Mouse (Mus musculus) adrenal gland, postnatal 25 days (tissue): ENCODE data around the gene Acer3. TPM values are rescaled to one million over a fixed set of nuclear protein-coding genes. Genes with fewer than 3 reads are reported as not detected.

ENCODE experiments used
- DNase-seq: peaks from one replicate; pipeline ENCODE4 v3.0.0; 2021; ENCODE audit warnings: mixed read lengths
- total RNA-seq: library from RNA; stranded (reverse); gene quantifications from 2 replicates; pipeline ENCODE4 v1.2.3, GENCODE M21; 2021

The Acer3 gene
- total RNA-seq, 1 experiment from 2014 or later: 20.0 TPM

- no peak for DNase-seq
Observed at GRCm38 (mm10) chr7:98332678-98333397, 11.8 kb upstream of the Acer3 start.

GRCm38 (mm10) chr7:98331932-98332331 is 10.9 kb upstream of the Acer3 start:
- no peak for DNase-seq

DNA sequence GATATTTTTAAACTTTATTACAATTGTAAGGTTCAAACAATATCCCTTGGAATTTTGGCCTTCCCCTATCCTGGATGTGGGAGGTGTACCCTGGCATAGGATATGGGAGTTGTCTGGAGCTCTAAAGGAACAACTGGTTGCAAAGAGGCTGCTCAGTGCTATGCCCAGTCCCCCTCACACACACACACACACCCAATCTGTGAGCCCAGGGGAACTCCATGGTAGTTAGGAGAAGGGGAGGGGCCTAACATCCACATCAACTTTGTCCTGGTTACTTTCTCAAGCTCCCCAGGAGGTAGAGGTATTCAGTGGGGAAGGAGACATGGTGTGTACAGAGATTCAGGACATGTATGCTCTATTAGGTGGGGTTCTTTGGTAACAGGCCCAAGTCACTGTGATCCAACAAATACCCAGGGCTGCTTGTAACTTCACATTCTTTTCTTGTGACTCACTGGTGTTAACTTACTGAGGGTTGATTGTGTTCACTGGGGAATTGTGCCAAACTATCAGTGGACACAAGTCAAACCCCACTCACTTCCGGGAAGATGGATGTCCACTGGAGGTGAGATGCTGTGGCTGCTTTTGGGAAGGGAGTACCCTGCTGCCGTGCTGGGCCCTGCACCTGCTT is 9.5 kb upstream of the Acer3 start:
- no peak for DNase-seq

DNA sequence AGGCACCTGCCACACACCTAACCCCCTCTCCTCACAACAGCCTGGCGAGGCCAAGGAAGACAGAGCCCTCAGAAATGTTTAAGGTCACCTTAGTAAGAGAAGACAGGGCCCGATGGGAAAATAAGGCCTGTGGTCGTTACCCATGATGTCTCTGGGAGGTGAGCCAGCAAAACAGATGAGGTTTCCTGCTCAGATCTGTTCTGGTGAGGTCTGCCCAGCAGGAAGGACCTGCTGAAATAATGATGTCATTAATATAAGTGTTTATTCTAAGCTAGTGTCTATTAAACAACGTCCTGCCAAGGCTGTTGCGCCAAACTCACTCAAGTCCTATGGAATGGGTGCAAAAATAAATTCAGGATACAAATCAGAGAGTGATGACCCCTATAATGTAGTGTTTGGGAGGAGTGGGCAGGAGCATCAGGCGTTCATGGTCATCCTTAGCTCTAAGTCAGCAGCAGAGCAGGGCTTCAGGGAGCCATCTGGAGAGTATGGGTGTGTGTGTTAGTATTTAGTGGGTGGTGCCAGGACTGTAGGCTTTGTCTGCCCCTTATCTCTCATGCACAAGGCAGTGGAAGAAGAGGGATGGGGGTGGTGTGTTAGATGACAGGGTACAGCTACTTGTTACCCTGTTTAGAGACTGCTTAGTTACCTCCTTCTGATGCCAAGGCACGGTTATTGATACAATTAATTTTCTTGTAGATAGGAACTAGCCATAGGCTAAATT is 8.8 kb upstream of the Acer3 start:
- no peak for DNase-seq

- DNase-seq: no peak
Observed at GRCm38 (mm10) chr7:98328311-98328710, 7.3 kb upstream of the Acer3 start.

DNA sequence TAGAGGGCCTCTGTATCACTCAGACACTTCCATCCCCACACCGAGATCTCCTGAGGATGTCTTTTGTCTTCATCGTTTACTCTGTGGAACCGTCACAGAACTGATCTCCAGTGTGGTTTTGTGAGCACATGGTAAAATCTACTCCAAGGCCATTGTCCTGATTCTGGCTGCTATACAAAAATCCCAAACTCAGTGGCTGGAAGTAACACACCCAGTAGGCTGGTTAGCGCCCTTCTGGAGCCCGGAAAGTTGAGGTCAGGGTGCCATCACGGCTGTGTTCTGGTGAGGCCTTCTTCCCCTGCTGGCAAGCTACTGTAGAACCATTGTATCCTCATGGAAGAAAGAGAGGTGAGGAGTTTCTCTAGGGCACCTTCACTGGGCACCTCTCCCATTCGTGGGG is 5.0 kb upstream of the Acer3 start:
- DNase-seq: no peak

GRCm38 (mm10) chr7:98324228-98324627 is 3.2 kb upstream of the Acer3 start:
- no peak for DNase-seq

GRCm38 (mm10) chr7:98323288-98324019 is 2.4 kb upstream of the Acer3 start:
- no peak for DNase-seq

GRCm38 (mm10) chr7:98322415-98322814 is 1.4 kb upstream of the Acer3 start:
- DNase-seq: no peak

- no peak for DNase-seq
Observed at GRCm38 (mm10) chr7:98320006-98320556, 927 bp downstream of the Acer3 start.

- peak; percentile 30 for DNase-seq
Observed at GRCm38 (mm10) chr7:98316568-98316967, 4.4 kb downstream of the Acer3 start.

GRCm38 (mm10) chr7:98315087-98315486 is 5.9 kb downstream of the Acer3 start:
- no peak for DNase-seq

GRCm38 (mm10) chr7:98312185-98312920 is 8.7 kb downstream of the Acer3 start:
- DNase-seq: no peak

DNA sequence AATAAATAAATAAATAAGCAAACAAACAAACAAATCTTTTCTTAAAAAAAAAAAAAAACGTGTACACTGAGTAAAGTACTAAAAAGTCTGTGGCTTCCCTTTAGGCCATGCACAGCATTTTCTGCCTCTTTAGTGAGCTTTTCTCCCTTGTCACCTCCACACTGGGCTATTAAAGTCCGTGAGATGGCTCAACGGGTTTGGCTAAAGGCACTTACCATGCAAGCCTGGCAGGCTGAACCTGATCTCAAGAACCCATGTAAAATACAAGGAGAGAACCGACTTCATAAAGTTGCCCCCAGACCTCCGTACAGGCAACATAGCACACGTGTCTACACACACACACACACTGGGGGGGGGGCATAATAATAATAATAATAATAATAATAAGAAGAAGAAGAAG is 10.7 kb downstream of the Acer3 start:
- no peak for DNase-seq

DNA sequence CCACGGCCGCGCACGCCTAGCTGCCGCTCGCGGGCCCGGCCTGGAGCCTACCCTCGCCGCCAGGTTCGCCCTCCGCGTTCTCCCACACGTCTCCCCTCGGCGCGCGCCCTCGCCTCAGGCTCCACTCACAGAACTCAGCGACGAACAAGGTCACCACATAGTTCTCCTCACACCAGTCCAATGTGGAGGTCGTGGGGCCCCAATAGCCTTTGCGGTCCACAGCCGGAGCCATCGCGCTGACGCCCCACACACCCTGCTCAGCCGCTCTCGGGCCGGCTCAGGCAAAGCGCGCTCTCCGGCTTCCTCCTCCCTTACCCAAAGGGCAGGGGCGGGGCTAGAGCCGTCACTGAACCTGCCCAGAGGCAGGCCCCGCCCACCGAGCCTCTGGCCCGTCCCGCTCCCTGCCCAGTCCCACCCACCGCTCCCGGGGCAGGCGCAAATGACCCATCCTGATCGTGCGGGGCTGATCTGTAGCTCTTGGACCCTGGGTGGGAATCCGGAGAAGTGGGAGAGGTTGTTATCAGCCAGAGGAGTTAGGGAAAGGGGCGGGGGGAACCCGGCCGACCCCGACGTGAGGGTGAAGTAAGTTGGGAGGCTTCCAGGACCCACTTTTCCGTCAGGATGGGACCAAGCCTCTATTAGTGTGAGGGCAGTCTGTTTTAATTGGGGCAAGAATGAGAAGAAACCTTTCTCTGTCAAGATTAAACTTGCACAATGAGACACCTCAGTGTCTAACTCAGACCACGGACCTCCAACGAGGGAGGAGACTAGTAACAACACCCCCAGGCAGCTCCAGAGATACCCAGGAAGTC is 11.6 kb downstream of the Acer3 start:
- DNase-seq: peak; percentile 97

DNA sequence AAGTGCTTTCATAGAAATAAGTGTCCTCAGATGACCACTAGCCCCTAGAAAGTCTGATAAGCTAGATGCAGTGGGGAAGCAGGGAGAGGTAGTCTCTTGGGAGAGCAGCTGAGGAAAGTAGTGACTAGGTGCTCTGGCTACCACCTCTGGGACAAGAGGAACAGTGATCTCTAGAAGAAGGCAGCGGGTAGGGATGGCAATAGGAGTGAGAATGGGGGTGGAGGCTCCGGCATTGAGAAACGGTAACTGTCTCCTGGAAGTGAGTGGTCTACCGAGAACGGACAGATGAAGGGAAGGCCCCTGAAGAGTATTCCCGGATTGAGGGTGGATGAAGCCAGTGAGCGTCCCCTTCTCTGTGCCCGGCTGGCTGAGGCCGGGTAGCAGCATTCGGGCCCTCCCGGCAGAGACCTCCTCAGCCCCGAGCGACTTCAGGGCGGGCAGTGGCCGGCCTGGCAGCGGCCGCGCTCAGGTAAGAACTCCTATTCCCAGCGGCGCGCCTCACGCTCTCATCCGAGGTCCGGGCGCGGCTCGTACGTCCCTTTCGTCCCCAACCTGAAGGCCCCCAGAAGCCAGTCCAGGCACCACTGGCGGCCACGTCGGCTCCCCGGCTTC is 12.3 kb downstream of the Acer3 start:
- no peak for DNase-seq

DNA sequence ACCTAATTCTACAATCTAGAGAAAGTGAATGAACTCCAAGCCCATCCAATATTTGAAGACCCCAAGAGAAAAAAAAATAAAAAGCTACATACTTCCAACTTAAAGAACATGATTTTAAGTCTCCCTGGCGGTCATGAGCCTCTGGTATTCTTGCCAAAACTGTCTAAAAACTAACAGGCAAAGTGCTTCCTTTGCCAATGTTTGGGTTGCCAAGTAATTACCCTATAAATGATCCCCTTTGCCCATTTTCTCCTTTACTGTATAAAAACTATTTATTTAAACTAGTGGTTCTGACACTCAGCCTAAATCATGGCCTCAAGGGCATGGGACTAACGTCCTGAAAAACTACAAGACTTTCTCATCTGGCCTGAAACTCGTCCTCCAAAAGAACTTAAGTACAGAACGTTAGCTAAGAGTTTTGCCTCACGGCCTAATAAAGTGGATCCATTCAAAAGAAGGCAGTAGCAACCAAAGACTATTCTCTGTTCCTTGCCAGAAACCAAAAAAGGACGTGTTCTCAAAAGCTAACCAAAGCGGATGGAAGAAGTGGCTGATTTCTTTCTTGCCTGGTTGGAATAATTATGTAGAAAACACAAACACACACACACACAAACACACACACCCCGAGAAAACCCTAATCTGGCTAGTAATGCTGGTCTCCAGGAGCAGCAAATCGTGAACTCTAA is 12.9 kb downstream of the Acer3 start:
- DNase-seq: no peak

- no peak for DNase-seq
Observed at GRCm38 (mm10) chr7:98307411-98307810, 13.6 kb downstream of the Acer3 start.

DNA sequence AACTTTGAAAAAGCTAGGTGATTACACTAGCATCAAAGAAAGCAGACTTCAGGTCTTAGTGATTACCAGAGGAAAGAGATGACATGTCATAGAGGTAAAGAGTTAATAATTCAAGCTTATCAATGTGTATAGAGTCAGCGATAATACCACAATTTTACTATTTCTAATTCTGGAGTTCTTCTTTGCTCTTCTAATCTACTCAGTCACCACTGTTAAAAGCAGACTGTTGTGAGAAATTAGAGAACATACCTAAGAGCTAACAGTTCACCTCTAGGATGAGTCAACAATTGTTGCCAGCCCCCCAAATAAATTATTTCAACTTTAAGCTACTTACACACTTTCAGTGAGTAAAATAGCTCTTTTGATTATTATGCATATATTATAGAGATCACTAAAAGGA is 28.1 kb downstream of the Acer3 start:
- DNase-seq: no peak

DNA sequence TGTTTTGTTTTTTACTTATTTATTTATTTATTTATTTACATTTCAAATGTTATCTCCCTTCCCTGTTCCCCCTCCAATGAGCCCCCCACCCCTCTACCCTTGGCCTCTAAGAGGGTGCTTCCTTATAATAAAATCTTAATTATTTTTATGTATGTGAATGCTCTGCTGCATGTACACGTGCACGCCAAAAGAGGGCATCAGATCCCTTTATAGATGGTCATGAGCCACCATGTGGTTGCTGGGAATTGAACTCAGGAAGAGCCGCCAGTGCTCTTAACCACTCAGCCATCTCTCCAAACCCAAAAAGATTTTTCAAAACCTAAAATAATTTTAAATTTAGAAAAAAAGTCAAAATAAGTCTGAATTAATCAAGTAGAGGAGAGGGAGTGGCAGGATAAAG is 31.4 kb downstream of the Acer3 start:
- DNase-seq: no peak
